ENCODE assay signal across 13 mouse cellular contexts in genomic region chr4:154394123-154394722, GRCm38 (mm10). TPM values are rescaled to one million over a fixed set of nuclear protein-coding genes. Genes with fewer than 3 reads are reported as not detected.
DNase-seq lines count a peak whose midpoint lies in the region; ATAC-seq and TF ChIP-seq lines count a peak whose summit lies in the region.
"Had no signal": no experiment of that assay in that cellular context is flagged by ENCODE, and none has a peak within 500 bp of the region (broad histone marks: within the 10 kb centered on the region; RNA-seq: fewer than 3 reads in every experiment).

No protein-coding gene starts in this region.

- no peak overlapping the region for H3K4me3 ChIP-seq in heart, postnatal 0 days (ENCODE audit: low read depth, low read length)
- H3K4me3 ChIP-seq: erythroblast, embryonic 14.5 days; megakaryocyte, embryonic 14.5 days; neural tube, embryonic 13.5 days had no signal

- peak; percentile 14 for DNase-seq in cerebellum, adult 9-10 months
- no peak for DNase-seq in cerebellum, postnatal 25 days
- DNase-seq in heart, postnatal 0 days (ENCODE audit: low spot score) = peak; percentile 3
- DNase-seq in heart, adult 11 months = no peak
- DNase-seq in right cerebral cortex, postnatal 10 days (ENCODE audit: low spot score in 2 of 2) = peak; percentile 66 to 68
- no peak for DNase-seq in right cerebral cortex, postnatal 14 days
- DNase-seq in right cerebral cortex, postnatal 36 days (ENCODE audit: low spot score in 2 of 2) = peak; percentile 14 to 40
- no peak for DNase-seq in thymus, postnatal 14 days

- H3K36me3 ChIP-seq in heart, postnatal 0 days (replicated peaks; ENCODE audit: control insufficient read depth, insufficient read depth, low read length) = no peaks in the 10 kb centered on the region
- H3K36me3 ChIP-seq: G1E; neural tube, embryonic 13.5 days had no signal

- peak overlapping the region; percentile 83 for H3K27ac ChIP-seq in heart, postnatal 0 days (ENCODE audit: low read depth)
- H3K27ac ChIP-seq: neural tube, embryonic 13.5 days had no signal

- no peak; the same call in 1 of the 2 replicates for ATAC-seq in heart, postnatal 0 days (ENCODE audit: insufficient read depth, low read depth)

- TF ChIP-seq EP300 in heart, postnatal 0 days (IDR thresholded peaks at IDR 0.05; ENCODE audit: low read depth) = no peak

- no peak overlapping the region for H3K4me2 ChIP-seq in heart, postnatal 0 days (ENCODE audit: low read depth, low read length)
- H3K4me2 ChIP-seq: neural tube, embryonic 13.5 days had no signal

- H3K4me1 ChIP-seq in heart, postnatal 0 days (ENCODE audit: control insufficient read depth, insufficient read depth) = peaks cover 24% of the 10 kb centered on the region

- no peak overlapping the region for H3K9ac ChIP-seq in heart, postnatal 0 days (replicated peaks; ENCODE audit: low read depth, low read length)
- H3K9ac ChIP-seq: neural tube, embryonic 13.5 days had no signal

- no peak for TF ChIP-seq CTCF in heart, postnatal 0 days (IDR thresholded peaks at IDR 0.05; ENCODE audit: low read depth)

- H3K27me3 ChIP-seq in heart, postnatal 0 days (ENCODE audit: control insufficient read depth, insufficient read depth, low read length) = no peaks in the 10 kb centered on the region

- WGBS in heart, postnatal 0 days = 33% methylated on average over 7 of the region's 7 CpGs

- no peaks in the 10 kb centered on the region for H3K9me3 ChIP-seq in heart, postnatal 0 days (replicated peaks; ENCODE audit: control insufficient read depth, low read length)
- H3K9me3 ChIP-seq: megakaryocyte, embryonic 14.5 days; neural tube, embryonic 13.5 days had no signal

RNA-seq across cellular contexts. Expression of gene B230104I21Rik, which starts 58.3 kb away (rescaled TPM):
- not detected in 2 replicates for total RNA-seq in heart, postnatal 0 days (2014; rRNA removed; ENCODE audit: low replicate concordance)
- polyA plus RNA-seq in heart, postnatal 0 days (2015; fragmentation: Nextera tagmentation; extraction: Ambion mirVana) = not detected in 2 replicates
- total RNA-seq: G1E; gastrocnemius, adult 8-10 months had no signal
- polyA plus RNA-seq: erythroblast, embryonic 14.5 days; G1E; neural tube, embryonic 13.5 days had no signal

Comparison
In these comparisons a context has a peak if more than half of its experiments do, and no peak if none do; other contexts are left out.
1. DNase-seq: peak in cerebellum, adult 9-10 months (single experiment), heart, postnatal 0 days (single experiment), right cerebral cortex, postnatal 10 days (2 of 2) and right cerebral cortex, postnatal 36 days (2 of 2); none in cerebellum, postnatal 25 days (0 of 2), heart, adult 11 months (single experiment), right cerebral cortex, postnatal 14 days (single experiment) and thymus, postnatal 14 days (single experiment).